Mouse (Mus musculus): ENCODE measurements at regions not wholly inside any gene's neighbourhood (a gene's known extent, or its start where the extent isn't known, plus 50 kb on each side); places are given as distances from the start of the nearest gene placed in this dataset.

- DNase-seq (ENCODE audit: low spot score), result no peak
Observed at GRCm38 (mm10) chr13:101117311-101117710, 284.1 kb upstream of the Slc30a5 start.

GRCm38 (mm10) chr13:101115296-101115695 lies 282.1 kb upstream of the Slc30a5 start:
- no peak for DNase-seq (ENCODE audit: low spot score)

GRCm38 (mm10) chr13:101112176-101112575 lies 278.9 kb upstream of the Slc30a5 start:
- no peak for DNase-seq (ENCODE audit: low spot score)

- no peak for DNase-seq (ENCODE audit: low spot score)
Observed at GRCm38 (mm10) chr13:101111773-101112172, 278.5 kb upstream of the Slc30a5 start.

- no peak for DNase-seq (ENCODE audit: low spot score)
Observed at GRCm38 (mm10) chr13:101100621-101101020, 267.4 kb upstream of the Slc30a5 start.

- no peak for DNase-seq (ENCODE audit: low spot score)
Observed at GRCm38 (mm10) chr13:101096856-101097255, 263.6 kb upstream of the Slc30a5 start.

- DNase-seq (ENCODE audit: low spot score), result no peak
Observed at GRCm38 (mm10) chr13:101096221-101096620, 263.0 kb upstream of the Slc30a5 start.

- no peak for DNase-seq (ENCODE audit: low spot score)
Observed at GRCm38 (mm10) chr13:101095057-101095831, 262.0 kb upstream of the Slc30a5 start.

- no peak for DNase-seq (ENCODE audit: low spot score)
Observed at GRCm38 (mm10) chr13:101092743-101093131, 259.5 kb upstream of the Slc30a5 start.

GRCm38 (mm10) chr13:101092033-101092742 lies 259.0 kb upstream of the Slc30a5 start:
- DNase-seq (ENCODE audit: low spot score), result peak; percentile 45

- DNase-seq (ENCODE audit: low spot score), result no peak
Observed at GRCm38 (mm10) chr13:101085182-101085581, 252.0 kb upstream of the Slc30a5 start.

GRCm38 (mm10) chr13:101084193-101084592 lies 251.0 kb upstream of the Slc30a5 start:
- no peak for DNase-seq (ENCODE audit: low spot score)

- no peak for DNase-seq (ENCODE audit: low spot score)
Observed at GRCm38 (mm10) chr13:101083416-101083815, 250.2 kb upstream of the Slc30a5 start.

- DNase-seq (ENCODE audit: low spot score), result no peak
Observed at GRCm38 (mm10) chr13:101068489-101068888, 235.3 kb upstream of the Slc30a5 start.

GRCm38 (mm10) chr13:101062582-101062981 lies 229.4 kb upstream of the Slc30a5 start:
- DNase-seq (ENCODE audit: low spot score), result no peak

GRCm38 (mm10) chr13:101061233-101062144 lies 228.3 kb upstream of the Slc30a5 start:
- no peak for DNase-seq (ENCODE audit: low spot score)

GRCm38 (mm10) chr13:101049511-101049910 lies 216.3 kb upstream of the Slc30a5 start:
- DNase-seq (ENCODE audit: low spot score), result no peak

- DNase-seq (ENCODE audit: low spot score), result no peak
Observed at GRCm38 (mm10) chr13:101032594-101032993, 199.4 kb upstream of the Slc30a5 start.

GRCm38 (mm10) chr13:101026043-101026442 lies 192.8 kb upstream of the Slc30a5 start:
- no peak for DNase-seq (ENCODE audit: low spot score)

- no peak for DNase-seq (ENCODE audit: low spot score)
Observed at GRCm38 (mm10) chr13:101025488-101025887, 192.3 kb upstream of the Slc30a5 start.

- DNase-seq (ENCODE audit: low spot score), result peak; percentile 13
Observed at GRCm38 (mm10) chr13:101024971-101025370, 191.7 kb upstream of the Slc30a5 start.

- DNase-seq (ENCODE audit: low spot score), result peak; percentile 4
Observed at GRCm38 (mm10) chr13:101019272-101019676, 186.0 kb upstream of the Slc30a5 start.
